Mouse (Mus musculus) ZHBTc4 (cell line): ENCODE results near the gene Stpg4.
A peak's percentile ranks its signal among the peaks of the same experiment; 100 is the strongest.

Experiments used
- DNase-seq: peaks from one replicate; pipeline ENCODE4 v3.0.0-alpha.2; 2011; ENCODE audit warnings: low read depth, low spot score

Gene Stpg4

GRCm38 (mm10) chr17:87351241-87352105 is 76.1 kb downstream of the Stpg4 start:
- peak; percentile 57 for DNase-seq

GRCm38 (mm10) chr17:87350471-87351240 is 76.9 kb downstream of the Stpg4 start:
- DNase-seq = peak; percentile 48

- no peak for DNase-seq
Observed at GRCm38 (mm10) chr17:87349575-87349974, 78.0 kb downstream of the Stpg4 start.

- DNase-seq = no peak
Observed at GRCm38 (mm10) chr17:87349069-87349468, 78.5 kb downstream of the Stpg4 start.

GRCm38 (mm10) chr17:87348353-87348752 is 79.2 kb downstream of the Stpg4 start:
- no peak for DNase-seq

GRCm38 (mm10) chr17:87345252-87345593 is 82.3 kb downstream of the Stpg4 start:
- DNase-seq = no peak

- no peak for DNase-seq
Observed at GRCm38 (mm10) chr17:87344441-87345251, 82.9 kb downstream of the Stpg4 start.

GRCm38 (mm10) chr17:87343060-87343703 is 84.4 kb downstream of the Stpg4 start:
- DNase-seq = no peak
